Mouse (Mus musculus) brain, embryonic 14.5 days (tissue): ENCODE results near the gene Adcy5.

Experiments
- CTCF ChIP-seq: fragments of 200-500 bp; IDR thresholded peaks from 2 replicates; pipeline ENCODE4 v1.5.1; 2012; ENCODE audit warnings: inconsistent platforms, mild to moderate bottlenecking, moderate library complexity, borderline replicate concordance; ENCODE audit not compliant: insufficient read depth, insufficient read length; ENCODE audit errors: extremely low read depth
- POLR2A ChIP-seq: fragments of 200-500 bp; IDR thresholded peaks from 2 replicates; pipeline ENCODE4 v1.6.1; 2012; ENCODE audit warnings: mild to moderate bottlenecking, inconsistent platforms, borderline replicate concordance; ENCODE audit not compliant: poor library complexity, insufficient read depth, insufficient read length, severe bottlenecking; ENCODE audit errors: extremely low read depth

DNA sequence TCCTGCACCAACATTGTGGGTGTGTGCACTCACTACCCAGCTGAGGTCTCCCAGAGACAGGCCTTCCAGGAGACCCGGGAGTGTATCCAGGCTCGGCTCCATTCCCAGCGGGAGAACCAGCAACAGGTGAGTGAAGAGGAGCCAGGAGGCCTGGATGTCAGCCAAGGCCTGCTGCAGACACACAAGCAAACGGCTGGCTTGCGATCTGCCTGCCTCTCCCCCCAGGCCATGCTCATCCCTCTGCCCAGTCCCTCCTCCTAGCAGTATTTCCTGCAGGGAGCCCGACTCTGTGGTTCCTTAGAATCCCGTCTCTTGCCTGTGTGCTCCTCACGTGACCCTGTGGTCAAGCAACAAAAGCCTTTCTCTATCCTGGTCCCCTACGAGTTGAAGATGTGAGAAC is 94.1 kb downstream of the Adcy5 start:
- TF ChIP-seq CTCF (no peak), POLR2A (no peak)
